Mouse (Mus musculus) regulatory T cell (primary cell): ENCODE results near the gene Asb2.

Experiments
- in situ Hi-C: fragments of 300-600 bp; cut with MboI, MseI; formaldehyde crosslinking; loops from one replicate; pipeline ENCODE4 v1.15.1; 2025; ENCODE audit warnings: high pct_unique_total_duplicates

Asb2 gene

DNA sequence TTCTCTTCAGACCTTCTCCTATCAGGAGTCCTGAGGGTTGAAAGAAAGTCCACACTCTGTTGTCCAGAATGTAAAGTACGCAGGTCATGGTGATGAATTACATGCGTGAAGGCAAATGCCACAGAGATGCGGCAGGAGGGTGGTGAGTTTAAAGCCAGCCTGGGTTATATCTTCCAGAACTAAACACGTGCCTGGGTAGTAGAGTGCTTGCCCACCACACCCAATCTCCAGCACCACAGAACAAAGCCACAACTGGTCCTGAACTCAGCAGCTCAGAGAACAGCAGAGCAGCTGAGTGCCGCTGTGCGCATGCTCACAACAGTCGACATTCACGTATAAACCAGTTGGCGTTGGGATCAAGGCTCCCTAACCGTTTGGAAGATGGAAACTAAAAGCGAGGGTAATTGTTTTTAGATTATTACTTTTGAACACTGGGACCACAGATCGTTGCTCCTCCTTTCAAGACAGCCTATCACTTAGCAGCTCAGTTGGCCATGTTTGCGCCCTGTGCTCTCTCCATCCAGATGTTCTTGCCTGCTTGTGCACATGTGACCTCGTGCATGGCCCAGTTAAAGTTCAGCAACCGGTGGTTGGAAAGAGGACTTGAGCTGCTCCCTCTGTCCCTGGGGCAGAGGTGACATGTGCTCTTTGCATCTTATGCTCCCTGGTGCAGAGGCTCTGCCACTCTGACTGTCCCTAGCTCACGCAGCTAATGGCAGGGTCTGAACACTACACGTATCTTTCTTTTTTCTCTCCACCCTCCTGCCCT lies 5.9 kb upstream of the Asb2 start:
- in situ Hi-C loops = no loop called here

DNA sequence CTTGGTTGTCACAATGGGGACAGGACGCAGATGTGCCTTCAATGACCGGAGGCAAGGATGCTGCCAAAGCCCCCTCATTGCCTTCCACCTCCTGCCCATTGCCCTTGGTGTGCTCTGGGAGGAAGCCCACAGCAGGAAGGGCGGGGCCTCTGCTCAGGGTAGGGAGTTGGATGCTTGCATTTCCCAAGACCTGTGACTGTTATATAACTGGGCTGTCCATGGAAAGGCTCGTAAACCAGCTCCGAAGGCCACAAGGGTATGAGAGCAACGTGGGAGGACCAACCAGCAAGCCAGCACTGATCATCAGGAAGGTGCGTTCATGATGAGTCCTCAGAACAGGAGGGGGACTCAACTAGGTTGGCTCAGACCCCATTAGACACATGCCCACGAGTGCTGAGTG lies 5.0 kb upstream of the Asb2 start:
- in situ Hi-C loops = no loop called here

- in situ Hi-C loops = no loop called here
Measured at GRCm38 (mm10) chr12:103358951-103359801, 3.4 kb upstream of the Asb2 start.

- in situ Hi-C loops = no loop called here
Measured at GRCm38 (mm10) chr12:103358216-103358615, 2.4 kb upstream of the Asb2 start.

GRCm38 (mm10) chr12:103356415-103356748 lies 581 bp upstream of the Asb2 start:
- in situ Hi-C loops = no loop called here

DNA sequence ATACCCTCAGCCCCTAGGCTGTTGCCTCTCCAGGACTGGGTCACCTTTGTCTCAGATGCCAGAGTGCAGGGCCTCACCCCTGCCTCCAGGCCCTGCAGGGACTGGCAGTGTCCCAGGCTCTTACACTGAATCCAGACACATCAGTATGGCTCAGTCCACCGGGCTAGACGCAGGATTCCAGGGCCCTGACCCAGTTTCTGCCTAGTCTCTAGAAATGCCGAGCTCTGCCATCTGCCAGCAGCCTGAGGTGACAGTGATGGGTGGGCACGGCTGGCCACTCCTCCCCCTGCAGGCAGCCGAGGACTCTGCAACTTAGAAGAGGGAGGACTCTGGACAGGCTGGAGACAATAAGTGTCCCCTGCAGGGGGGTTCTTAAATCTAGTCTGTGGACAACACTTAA lies 2.3 kb downstream of the Asb2 start:
- in situ Hi-C loops = no loop called here

DNA sequence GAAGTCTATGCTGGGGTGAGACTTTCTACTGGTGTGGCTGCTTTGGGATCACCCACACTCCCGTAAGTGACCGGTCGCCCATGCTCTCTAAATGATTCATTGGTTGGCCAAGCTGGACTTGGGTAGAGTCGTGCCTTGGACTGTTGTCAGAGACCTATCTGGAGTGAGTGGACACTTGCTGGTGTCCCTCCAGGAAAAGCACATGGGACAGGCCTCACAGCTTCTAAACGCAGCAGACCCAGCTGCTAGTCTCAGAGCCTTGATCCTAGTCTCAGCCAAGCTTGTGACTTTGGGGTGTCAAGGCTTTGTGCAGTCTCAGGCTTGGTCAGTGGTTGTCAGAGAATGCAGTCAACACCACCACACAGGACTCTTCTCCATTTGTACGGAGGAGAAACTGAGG lies 3.1 kb downstream of the Asb2 start:
- in situ Hi-C loops = no loop called here

GRCm38 (mm10) chr12:103348506-103348905 lies 7.3 kb downstream of the Asb2 start:
- in situ Hi-C loops = loop anchor here (25.0 kb wide), 1 partner anchor 686 kb away; no protein-coding TSS in a partner anchor

DNA sequence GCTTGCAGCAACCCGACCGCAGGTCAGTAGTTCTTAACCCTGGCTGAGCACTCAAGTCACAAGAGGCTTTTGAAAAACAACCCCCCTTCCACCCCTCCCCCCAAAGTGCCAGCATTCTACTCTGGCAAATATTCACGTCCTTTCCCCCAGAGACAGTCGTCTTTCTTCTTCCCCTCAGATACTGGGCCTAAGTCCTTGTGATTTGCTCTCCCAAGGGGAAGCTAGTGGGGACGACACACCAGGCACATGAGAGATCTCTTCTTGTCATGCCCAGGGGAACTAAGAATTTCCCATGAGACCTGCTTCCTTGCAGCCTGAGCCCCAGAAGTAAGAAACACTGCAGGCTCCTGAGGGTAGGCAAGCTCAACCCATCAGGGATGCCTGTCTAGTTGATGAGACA lies 8.4 kb downstream of the Asb2 start:
- in situ Hi-C loops = loop anchor here (25.0 kb wide), 1 partner anchor 685 kb away; no protein-coding TSS in a partner anchor

DNA sequence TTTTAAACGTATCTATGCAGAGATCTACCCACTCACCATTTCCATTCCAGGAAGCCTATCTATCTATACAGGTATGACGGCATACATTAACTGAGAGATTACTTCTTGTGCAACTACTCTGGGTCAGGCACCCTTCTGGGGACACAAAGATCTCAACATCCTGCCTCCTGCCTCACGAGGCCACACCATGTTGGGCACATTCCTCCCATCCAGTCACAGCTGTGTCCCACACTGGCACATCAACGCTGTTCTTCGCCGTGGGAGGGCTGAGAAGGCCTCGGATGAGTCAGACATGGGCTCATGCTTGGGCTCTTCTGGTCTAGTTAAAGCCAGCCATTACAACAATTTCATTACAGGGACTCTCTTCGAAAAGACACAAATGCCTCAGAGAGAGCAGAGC lies 8.9 kb downstream of the Asb2 start:
- in situ Hi-C loops = loop anchor here (25.0 kb wide), 1 partner anchor 685 kb away; no protein-coding TSS in a partner anchor

GRCm38 (mm10) chr12:103344934-103345333 lies 10.9 kb downstream of the Asb2 start:
- in situ Hi-C loops = loop anchor here (25.0 kb wide), 1 partner anchor 683 kb away; no protein-coding TSS in a partner anchor

- in situ Hi-C loops = loop anchor here (25.0 kb wide), 1 partner anchor 681 kb away; no protein-coding TSS in a partner anchor
Measured at GRCm38 (mm10) chr12:103343456-103343855, 12.3 kb downstream of the Asb2 start.

DNA sequence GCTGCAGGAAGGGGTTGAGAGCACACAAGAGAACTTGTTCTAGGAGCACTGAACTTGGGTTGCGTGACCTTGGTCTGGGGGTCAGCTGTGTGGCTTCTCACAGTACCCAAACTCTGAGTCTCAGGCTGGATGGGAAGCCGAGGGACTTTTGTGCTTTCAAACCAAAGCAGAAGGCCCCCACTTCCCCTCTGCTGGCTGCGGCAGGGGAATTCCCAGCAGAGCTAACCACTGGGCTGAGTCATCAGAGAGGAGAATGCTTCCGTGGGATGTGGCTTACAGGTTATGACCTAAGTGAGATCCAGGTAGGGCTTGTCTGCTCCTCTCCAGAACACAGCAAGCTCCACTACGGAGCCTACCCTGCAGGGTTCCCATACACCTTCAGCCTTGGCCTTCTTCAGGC lies 14.6 kb downstream of the Asb2 start:
- in situ Hi-C loops = loop anchor here (25.0 kb wide), 1 partner anchor 679 kb away; no protein-coding TSS in a partner anchor

GRCm38 (mm10) chr12:103338162-103338798 lies 17.5 kb downstream of the Asb2 start:
- in situ Hi-C loops = loop anchor here (10.0 to 25.0 kb wide), 2 partner anchors 676 to 1667 kb away; partner anchors contain the start of gene Syne3

DNA sequence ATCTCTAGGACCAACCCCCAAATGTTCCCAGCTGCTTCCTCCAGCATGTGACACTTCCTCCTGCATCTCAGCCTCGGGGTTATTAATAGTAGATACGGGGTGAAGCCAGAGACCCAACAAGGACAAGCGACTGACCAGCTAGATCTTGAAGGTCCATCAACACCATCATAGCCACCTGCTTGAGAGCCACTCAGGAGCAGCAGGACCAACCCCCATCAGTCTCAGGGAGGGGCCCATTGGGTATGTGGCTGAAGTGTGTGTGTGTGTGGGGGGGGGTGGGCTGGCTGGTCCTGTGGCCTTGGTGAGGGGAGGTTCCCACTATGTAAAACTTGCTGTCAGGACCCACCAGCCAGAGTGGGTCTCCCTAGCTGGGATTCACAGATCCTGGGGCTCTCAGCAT lies 19.0 kb downstream of the Asb2 start:
- in situ Hi-C loops = loop anchor here (10.0 to 25.0 kb wide), 2 partner anchors 674 to 1668 kb away; partner anchors contain the start of gene Syne3

GRCm38 (mm10) chr12:103333426-103333825 lies 22.4 kb downstream of the Asb2 start:
- in situ Hi-C loops = loop anchor here (10.0 to 25.0 kb wide), 2 partner anchors 671 to 1671 kb away; partner anchors contain the start of gene Syne3

GRCm38 (mm10) chr12:103332879-103333278 lies 22.9 kb downstream of the Asb2 start:
- in situ Hi-C loops = loop anchor here (10.0 to 25.0 kb wide), 2 partner anchors 671 to 1672 kb away; partner anchors contain the start of gene Syne3

GRCm38 (mm10) chr12:103331491-103331890 lies 24.3 kb downstream of the Asb2 start:
- in situ Hi-C loops = loop anchor here (10.0 to 25.0 kb wide), 2 partner anchors 669 to 1673 kb away; partner anchors contain the start of gene Syne3

DNA sequence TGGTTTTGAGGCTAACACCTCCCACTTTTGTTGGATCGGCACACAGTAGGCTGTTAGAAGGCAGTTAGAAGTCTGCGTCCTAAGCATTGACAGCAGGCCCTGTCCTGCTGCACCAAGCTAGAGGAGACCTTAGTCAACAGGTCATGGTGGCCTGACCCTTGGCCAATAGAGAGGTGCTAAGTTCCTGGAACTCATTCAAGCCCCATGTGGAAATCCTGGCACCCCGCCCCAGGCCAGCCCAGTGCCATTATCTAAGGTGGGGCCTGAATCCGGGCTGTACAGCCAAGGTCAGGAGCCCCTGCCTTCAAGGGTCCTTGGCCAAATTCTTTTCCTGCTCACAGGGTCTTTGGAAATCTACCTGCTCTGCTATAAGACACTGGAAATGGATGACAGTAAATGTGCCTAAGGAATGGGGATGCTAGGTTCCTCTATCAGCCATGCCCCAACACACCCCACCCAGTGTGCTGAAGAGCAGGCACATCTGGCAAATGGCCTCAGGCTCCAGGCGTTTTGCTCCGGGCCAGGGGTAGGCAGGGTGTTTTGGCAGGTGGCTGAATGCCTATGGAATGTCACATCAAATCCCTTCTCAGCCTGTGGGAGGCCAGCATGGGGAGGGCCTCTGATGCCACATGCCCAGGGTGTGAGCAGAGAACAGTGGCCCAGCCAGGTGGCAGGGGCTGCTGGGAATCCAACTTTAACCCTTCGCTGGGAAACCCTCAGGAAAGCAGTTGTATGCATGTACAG lies 27.2 kb downstream of the Asb2 start:
- in situ Hi-C loops = loop anchor here (10.0 to 25.0 kb wide), 2 partner anchors 666 to 1044 kb away; partner anchors contain the start of gene Rin3

GRCm38 (mm10) chr12:103327107-103327506 lies 28.7 kb downstream of the Asb2 start:
- in situ Hi-C loops = loop anchor here (10.0 to 25.0 kb wide), 2 partner anchors 665 to 1042 kb away; partner anchors contain the start of gene Rin3
